Mouse (Mus musculus) heart, embryonic 14.5 days (tissue): ENCODE measurements at regions not wholly inside any gene's neighbourhood (a gene's known extent, or its start where the extent isn't known, plus 50 kb on each side); places are given as distances from the start of the nearest gene placed in this dataset.

ENCODE experiments used
- ATAC-seq: fragments of 200-750 bp; cut with Nextera tagmentation; 2 replicates; pipeline ENCODE4 v1.8.0; 2017; ENCODE audit warnings: low read depth, moderate TSS enrichment; ENCODE audit not compliant: insufficient number of reproducible peaks, insufficient read depth, low FRiP score
- H3K27ac ChIP-seq, 2 experiments: fragments of 200-500 bp in 1 of 2; fragments of 300-500 bp in 1 of 2; sonication (generic) in 1 of 2; replicated peaks in 1 of 2; 2 replicates each; pipeline ENCODE4 v1.5.1; 2012 to 2014; ENCODE audit warnings: low read depth in 2 of 2, low read length in 2 of 2, control low read depth in 1 of 2, mild to moderate bottlenecking in 1 of 2, mixed read lengths in 1 of 2; ENCODE audit not compliant: control insufficient read depth in 1 of 2, insufficient read depth in 1 of 2
- H3K27me3 ChIP-seq: fragments of 300-500 bp; sonication (generic); 2 replicates; pipeline ENCODE4 v1.6.1; 2014; ENCODE audit warnings: mild to moderate bottlenecking, low read length, control low read depth; ENCODE audit not compliant: control insufficient read depth, insufficient read depth
- H3K36me3 ChIP-seq: fragments of 300-500 bp; sonication (generic); 2 replicates; pipeline ENCODE4 v1.6.1; 2014; ENCODE audit warnings: mild to moderate bottlenecking, control low read depth, low read length, mixed read lengths; ENCODE audit not compliant: control insufficient read depth, insufficient read depth
- H3K4me1 ChIP-seq, 2 experiments: fragments of 200-500 bp in 1 of 2; fragments of 300-500 bp in 1 of 2; sonication (generic) in 1 of 2; 2 replicates each; pipeline ENCODE4 v1.6.1; 2012 to 2014; ENCODE audit warnings: low read length in 2 of 2, control low read depth in 1 of 2, mixed read lengths in 1 of 2; ENCODE audit not compliant: control insufficient read depth in 2 of 2, insufficient read depth in 2 of 2
- H3K4me2 ChIP-seq: fragments of 300-500 bp; sonication (generic); 2 replicates; pipeline ENCODE4 v1.6.1; 2014; ENCODE audit warnings: mild to moderate bottlenecking, low read length
- H3K4me3 ChIP-seq, 2 experiments: fragments of 200-500 bp in 1 of 2; fragments of 300-500 bp in 1 of 2; sonication (generic) in 1 of 2; 2 replicates each; pipeline ENCODE4 v1.5.1; 2012 to 2014; ENCODE audit warnings: low read length in 2 of 2, mild to moderate bottlenecking in 2 of 2, control low read depth in 1 of 2, low read depth in 1 of 2, moderate library complexity in 1 of 2; ENCODE audit not compliant: control insufficient read depth in 1 of 2, insufficient read depth in 1 of 2
- H3K9ac ChIP-seq: fragments of 300-500 bp; sonication (generic); 2 replicates; pipeline ENCODE4 v1.6.1; 2014; ENCODE audit warnings: mild to moderate bottlenecking, low read length
- H3K9me3 ChIP-seq: fragments of 300-500 bp; sonication (generic); 2 replicates; pipeline ENCODE4 v1.6.1; 2016; ENCODE audit warnings: low read length, control low read depth; ENCODE audit not compliant: control insufficient read depth
- WGBS: fragments of 180-500 bp; shearing (Covaris S2); extraction: QIAGEN DNeasy Blood & Tissue Kit; methylation state at CpG from one replicate; pipeline ENCODE4 v1.1.7; 2014; 5-methylcytosine and 5-hydroxymethylcytosine counted together

DNA sequence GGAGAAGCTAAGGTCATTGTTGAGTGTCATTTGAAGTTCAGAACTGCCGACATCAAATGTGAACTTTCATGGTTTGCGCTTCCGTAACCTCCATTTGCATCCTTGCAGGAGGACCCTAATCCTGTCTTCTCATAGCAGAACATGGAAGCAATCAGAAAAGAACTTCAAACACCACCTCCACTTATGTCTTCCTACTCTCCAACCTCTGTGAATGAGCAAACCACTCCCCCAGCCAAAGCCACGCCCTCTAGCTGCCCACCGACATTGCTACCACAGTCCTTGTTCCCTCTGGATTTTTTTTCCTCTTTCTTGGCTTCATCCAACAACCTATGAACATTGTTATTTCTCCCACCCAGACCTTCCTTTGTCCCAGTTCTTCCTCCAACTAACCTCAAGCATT, 149.9 kb downstream of the Kdr start:
- Histone ChIP-seq H3K27me3 (no peaks in the 10 kb centered on the region), H3K36me3 (no peaks in the 10 kb centered on the region), H3K9me3 (no peaks in the 10 kb centered on the region), H3K27ac (no peak overlapping the region), H3K4me2 (no peak overlapping the region), H3K9ac (no peak overlapping the region), H3K4me3 (no peak overlapping the region), H3K4me1 (peaks cover 6 to 16% of the 10 kb centered on the region in 2 experiments)
- 81% methylated on average over 5 of the region's 5 CpGs for WGBS
- no peak for ATAC-seq

DNA sequence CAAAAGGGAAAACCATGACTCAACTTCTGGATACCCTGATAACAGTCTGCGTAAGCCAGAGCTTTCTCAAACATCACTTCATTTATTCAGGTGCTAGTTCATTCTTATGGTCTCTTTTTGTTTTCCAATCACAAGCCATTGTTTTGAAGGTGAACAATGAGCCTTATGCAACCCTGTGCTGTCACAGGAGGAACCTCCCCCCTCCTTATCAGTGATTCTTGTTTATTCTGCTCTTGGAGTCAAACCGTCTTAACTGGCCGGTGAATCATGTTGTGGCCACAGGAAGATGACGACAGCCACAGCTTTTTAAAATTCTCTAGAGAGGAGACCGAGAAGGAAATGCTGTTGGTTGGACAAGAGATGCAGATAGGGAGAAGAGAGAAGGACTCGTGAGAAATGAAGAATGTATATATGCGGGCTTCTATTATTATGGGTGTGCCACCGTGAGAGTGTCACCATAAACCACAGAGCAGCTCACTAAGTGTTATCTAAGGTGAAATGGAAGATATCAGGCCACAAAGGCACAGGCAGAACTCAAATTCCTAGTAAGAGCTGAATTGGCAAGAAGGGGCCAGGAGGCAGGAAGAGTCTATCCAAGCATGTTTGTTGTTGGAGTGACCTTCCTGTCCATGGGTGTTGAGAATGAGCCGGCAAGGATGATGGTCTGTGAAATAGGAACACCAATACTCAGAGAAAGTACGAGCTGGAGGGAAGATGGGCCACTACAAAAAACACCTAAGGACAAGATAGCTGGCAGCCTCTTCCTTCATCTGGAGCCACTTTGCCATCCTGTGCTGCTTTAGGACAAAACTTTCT, 151.8 kb downstream of the Kdr start:
- Histone ChIP-seq H3K4me2 (peak overlapping the region; percentile 3; the same call in 1 of the 2 replicates), H3K27me3 (no peaks in the 10 kb centered on the region), H3K9me3 (no peaks in the 10 kb centered on the region), H3K9ac (no peak overlapping the region), H3K27ac (peak overlapping the region; percentile 20 to 58), H3K4me1 (peaks cover 6 to 16% of the 10 kb centered on the region in 2 experiments), H3K36me3 (no peaks in the 10 kb centered on the region), H3K4me3 (no peak overlapping the region)
- whole genome bisulfite sequencing, result 30% methylated on average over 10 of the region's 10 CpGs
- ATAC-seq, result peak; percentile 77

DNA sequence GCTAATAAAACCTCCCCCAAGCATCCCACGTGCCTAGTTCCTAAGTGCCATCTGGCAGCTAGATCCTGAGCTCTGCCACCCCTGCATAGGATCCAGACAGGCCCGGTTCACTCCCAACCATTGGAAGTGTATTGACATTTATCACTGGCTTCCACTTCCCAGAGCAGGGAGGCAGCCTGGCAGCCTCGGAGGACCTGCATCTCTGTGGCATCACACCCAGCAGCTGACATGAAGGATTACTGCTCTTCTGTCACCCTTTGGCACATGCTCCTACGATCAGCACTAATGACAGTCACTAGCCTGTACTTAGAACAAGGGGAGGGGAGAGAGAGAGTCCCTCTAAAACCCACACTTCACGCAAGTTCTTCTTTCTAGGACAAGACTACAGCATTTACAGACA, 152.7 kb downstream of the Kdr start:
- Histone ChIP-seq H3K4me3 (no peak overlapping the region), H3K27ac (peak overlapping the region; percentile 59 to 70), H3K27me3 (no peaks in the 10 kb centered on the region), H3K36me3 (no peaks in the 10 kb centered on the region), H3K9ac (no peak overlapping the region), H3K4me1 (peaks cover 6 to 16% of the 10 kb centered on the region in 2 experiments), H3K4me2 (no peak overlapping the region), H3K9me3 (no peaks in the 10 kb centered on the region)
- no peak for ATAC-seq
- 38% methylated on average over 5 of the region's 5 CpGs for WGBS

DNA sequence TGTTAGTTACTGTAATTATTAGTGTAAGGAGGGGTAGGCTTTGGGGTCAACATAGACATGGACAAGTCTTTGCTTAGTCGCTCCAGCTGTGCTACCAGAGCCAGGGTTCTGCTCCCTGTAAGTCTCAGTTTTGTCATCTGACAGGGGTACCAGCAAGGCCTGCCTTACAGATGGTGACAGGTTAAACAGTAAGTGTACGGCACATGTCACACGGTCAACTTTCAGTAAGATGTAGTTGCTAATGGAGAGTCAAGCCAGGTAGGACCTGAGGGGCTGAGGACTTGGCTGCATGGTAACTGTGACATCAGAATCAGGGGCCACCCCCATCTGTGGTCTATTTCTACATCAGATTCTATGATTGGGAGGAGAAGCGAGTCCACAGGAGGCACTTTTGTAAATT, 153.6 kb downstream of the Kdr start:
- Histone ChIP-seq H3K9ac (no peak overlapping the region), H3K4me1 (peaks cover 4 to 16% of the 10 kb centered on the region in 2 experiments), H3K36me3 (no peaks in the 10 kb centered on the region), H3K4me3 (no peak overlapping the region), H3K27me3 (no peaks in the 10 kb centered on the region), H3K27ac (no peak overlapping the region), H3K4me2 (no peak overlapping the region), H3K9me3 (no peaks in the 10 kb centered on the region)
- no peak for ATAC-seq
- 77% methylated on average over 4 of the region's 4 CpGs for WGBS

DNA sequence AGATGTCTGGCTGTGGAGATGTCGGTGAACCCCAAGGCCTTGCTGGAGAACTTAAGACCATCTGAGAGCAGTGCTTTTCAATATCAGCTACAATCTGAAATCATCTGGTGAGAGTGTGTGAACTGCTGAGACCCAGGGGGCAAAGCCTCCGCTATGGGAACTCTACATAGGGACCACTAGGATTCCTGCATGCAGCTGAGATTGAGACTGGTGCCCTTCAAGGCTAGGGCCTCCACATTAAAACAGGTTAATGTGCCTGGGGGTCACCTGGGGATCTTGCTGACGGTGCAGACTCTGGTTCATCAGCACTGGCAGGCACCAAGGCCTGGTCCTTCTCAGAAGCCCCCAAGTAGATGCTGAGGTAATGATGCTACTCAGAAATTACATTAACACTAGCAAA, 154.6 kb downstream of the Kdr start:
- Histone ChIP-seq H3K27ac (no peak overlapping the region), H3K9me3 (no peaks in the 10 kb centered on the region), H3K9ac (no peak overlapping the region), H3K4me2 (no peak overlapping the region), H3K4me3 (no peak overlapping the region), H3K36me3 (no peaks in the 10 kb centered on the region), H3K27me3 (no peaks in the 10 kb centered on the region), H3K4me1 (peaks cover 4 to 16% of the 10 kb centered on the region in 2 experiments)
- WGBS, result 87% methylated on average over 3 of the region's 3 CpGs
- no peak for ATAC-seq

DNA sequence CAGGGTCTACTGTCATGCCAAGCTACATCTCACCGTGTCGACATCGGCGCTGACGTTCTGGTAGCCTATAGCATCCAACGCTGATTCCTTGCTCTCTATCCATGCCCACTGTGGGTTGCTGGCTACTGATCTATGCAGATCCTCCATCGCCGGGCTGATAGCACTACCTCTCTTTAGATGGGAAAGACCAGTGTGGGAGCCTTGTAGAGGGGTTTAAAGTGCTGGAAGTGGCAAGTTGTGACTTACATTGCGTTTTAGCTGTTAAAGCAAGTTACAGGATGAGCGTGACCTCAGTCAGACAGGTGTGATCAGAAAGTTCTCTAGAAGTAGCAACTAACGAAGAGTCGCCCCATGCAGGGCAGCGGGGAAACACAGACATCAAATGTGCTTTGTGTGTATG, 160.9 kb downstream of the Kdr start:
- no peak for ATAC-seq
- H3K4me1 ChIP-seq, result peaks cover 0 to 4% of the 10 kb centered on the region in 2 experiments; a peak in 3 of 4 replicates
- H3K9me3 ChIP-seq, result no peaks in the 10 kb centered on the region
- no peaks in the 10 kb centered on the region for H3K36me3 ChIP-seq
- H3K4me2 ChIP-seq, result no peak overlapping the region
- WGBS, result 96% methylated on average over 13 of the region's 13 CpGs
- no peak overlapping the region for H3K9ac ChIP-seq
- H3K4me3 ChIP-seq, result no peak overlapping the region
- no peak overlapping the region for H3K27ac ChIP-seq
- H3K27me3 ChIP-seq, result no peaks in the 10 kb centered on the region

DNA sequence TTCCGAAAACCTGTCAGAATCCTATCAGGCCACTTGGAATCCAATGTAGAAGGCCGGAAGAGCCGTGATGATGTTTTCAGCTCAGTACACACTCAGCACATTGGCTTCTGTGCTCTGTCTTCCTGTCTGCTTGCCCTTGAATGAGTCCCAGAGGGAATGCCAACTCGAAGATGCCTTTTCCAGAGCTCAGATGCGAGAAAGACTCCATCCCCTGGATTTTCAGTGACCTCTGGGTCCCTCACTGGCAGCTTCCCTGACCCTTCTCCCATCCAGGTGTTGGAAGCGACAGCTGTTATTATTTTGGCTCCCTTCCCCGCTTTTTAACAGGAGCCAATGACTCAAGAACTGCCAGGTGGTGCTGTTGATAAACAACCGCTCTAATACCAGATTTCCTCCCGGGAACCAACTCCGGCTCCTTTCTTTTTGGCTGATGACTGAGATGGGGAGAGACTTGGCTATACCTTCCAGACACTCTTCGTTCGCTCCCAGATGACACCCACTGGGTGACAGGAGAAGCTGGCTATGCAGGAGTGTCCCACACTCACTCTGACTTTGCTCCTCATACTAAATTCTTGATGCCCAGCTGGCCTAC, 163.8 kb downstream of the Kdr start:
- H3K36me3 ChIP-seq, result no peaks in the 10 kb centered on the region
- 42% methylated on average over 12 of the region's 12 CpGs for WGBS
- no peak overlapping the region for H3K9ac ChIP-seq
- ATAC-seq, result no peak
- no peak overlapping the region for H3K4me2 ChIP-seq
- no peak overlapping the region; a peak in 1 of 4 replicates for H3K27ac ChIP-seq
- peaks cover 0 to 4% of the 10 kb centered on the region in 2 experiments; a peak in 3 of 4 replicates for H3K4me1 ChIP-seq
- H3K9me3 ChIP-seq, result no peaks in the 10 kb centered on the region
- H3K27me3 ChIP-seq, result no peaks in the 10 kb centered on the region
- no peak overlapping the region for H3K4me3 ChIP-seq
